Mouse (Mus musculus) left cerebral cortex, postnatal 10 days (tissue): Measurements from ENCODE around the gene Gpcpd1. TPM values are rescaled to one million over a fixed set of nuclear protein-coding genes. Genes with fewer than 3 reads are reported as not detected.
A peak's percentile ranks its signal among the peaks of the same experiment; 100 is the strongest.

Experiments used
- DNase-seq, 2 experiments: peaks; one replicate each; pipeline ENCODE4 v3.0.0; 2021 to 2022; ENCODE audit warnings: low spot score in 2 of 2, mixed read lengths in 1 of 2; ENCODE audit errors: extremely low spot score in 1 of 2
- intact Hi-C: fragments of 180-260 bp; cut with DNase I; formaldehyde crosslinking; loops from one replicate; pipeline ENCODE4 v1.15.1; 2025
- total RNA-seq, 2 experiments: library from RNA; stranded (reverse); gene quantifications; 2 replicates each; pipeline ENCODE4 v1.2.3; 2021

The Gpcpd1 gene
- total RNA-seq, 2 experiments from 2014 or later: 131 to 150 TPM

GRCm38 (mm10) chr2:132509714-132510113, 77.8 kb downstream of the Gpcpd1 start:
- no peak for DNase-seq
- intact Hi-C loops: loop anchor here (10.0 kb wide), 1 partner anchor 395 kb away; no protein-coding TSS in a partner anchor

GRCm38 (mm10) chr2:132509261-132509660, 78.3 kb downstream of the Gpcpd1 start:
- intact Hi-C loops: no loop called here
- no peak for DNase-seq

GRCm38 (mm10) chr2:132507521-132507920, 80.0 kb downstream of the Gpcpd1 start:
- DNase-seq: no peak
- intact Hi-C loops: no loop called here

- no peak for DNase-seq
- intact Hi-C loops: no loop called here
Observed at GRCm38 (mm10) chr2:132507091-132507490, 80.4 kb downstream of the Gpcpd1 start.

GRCm38 (mm10) chr2:132505828-132506227, 81.7 kb downstream of the Gpcpd1 start:
- intact Hi-C loops: no loop called here
- DNase-seq: no peak

GRCm38 (mm10) chr2:132498344-132498743, 89.2 kb downstream of the Gpcpd1 start:
- intact Hi-C loops: no loop called here
- DNase-seq: no peak

GRCm38 (mm10) chr2:132497412-132498135, 90.0 kb downstream of the Gpcpd1 start:
- intact Hi-C loops: no loop called here
- DNase-seq: peak in 1 of 2 experiments; percentile 47

GRCm38 (mm10) chr2:132493184-132493583, 94.3 kb downstream of the Gpcpd1 start:
- DNase-seq: no peak
- intact Hi-C loops: no loop called here

GRCm38 (mm10) chr2:132485454-132485853, 102.1 kb downstream of the Gpcpd1 start:
- intact Hi-C loops: loop anchor here (2.0 to 5.0 kb wide), 2 partner anchors 98 to 169 kb away; partner anchors contain the start of gene Prokr2
- DNase-seq: peak; percentile 29 to 59

GRCm38 (mm10) chr2:132481547-132481946, 106.0 kb downstream of the Gpcpd1 start:
- intact Hi-C loops: no loop called here

More at GRCm38 (mm10) chr2:132481547-132481946, 106.0 kb downstream of the Gpcpd1 start:
- DNase-seq: no peak

Other genes with a start within 250 kb of the Gpcpd1 start
- 1 to 10 TPM; 4.2 to 8.8 TPM for gene Prokr2, start 202.3 kb downstream of the Gpcpd1 start, total RNA-seq
- gene Shld1, start 99.2 kb upstream of the Gpcpd1 start, total RNA-seq: 1 to 10 TPM; 7.7 to 9.0 TPM
- gene Chgb, start 193.5 kb upstream of the Gpcpd1 start, total RNA-seq: 100 to 1,000 TPM; 179 to 188 TPM
- 10 to 100 TPM; 23.1 to 26.2 TPM for gene Trmt6, start 228.3 kb upstream of the Gpcpd1 start, total RNA-seq
- gene Mcm8, start 228.4 kb upstream of the Gpcpd1 start, total RNA-seq: 1 to 10 TPM; 4.1 to 4.7 TPM